Mouse (Mus musculus) ES-E14 (cell line): ENCODE data around the gene Sdr9c7.

ENCODE experiments used
- CHD2 ChIP-seq: IDR thresholded peaks from 2 replicates; pipeline ENCODE4 v1.6.1; 2014; ENCODE audit warnings: mild to moderate bottlenecking, low read depth, low read length, inconsistent platforms
- HCFC1 ChIP-seq: IDR thresholded peaks from 2 replicates; pipeline ENCODE4 v1.6.1; 2012; ENCODE audit warnings: low read length, inconsistent platforms, borderline replicate concordance; ENCODE audit not compliant: insufficient read depth
- MAFK ChIP-seq: IDR thresholded peaks from 2 replicates; pipeline ENCODE4 v1.6.1; 2014; ENCODE audit warnings: mild to moderate bottlenecking, low read depth, low read length, inconsistent platforms; ENCODE audit not compliant: insufficient read depth
- ZNF384 ChIP-seq: IDR thresholded peaks from 2 replicates; pipeline ENCODE4 v1.6.1; 2012; ENCODE audit warnings: low read depth, low read length, inconsistent platforms

GRCm38 (mm10) chr10:127886551-127886950 is 11.8 kb upstream of the Sdr9c7 start:
- no peak for TF ChIP-seq ZNF384
- TF ChIP-seq HCFC1 = no peak
- TF ChIP-seq CHD2 = no peak
- TF ChIP-seq MAFK = no peak
